Mouse (Mus musculus): Measurements from ENCODE around the gene Noxo1. TPM values are rescaled to one million over a fixed set of nuclear protein-coding genes. Genes with fewer than 3 reads are reported as not detected.

Noxo1 gene
- polyA plus RNA-seq (2012; rRNA removed) = 5.6 and 7.1 TPM in 2 replicates

- peak within 1 kb of the TSS; percentile 73 for H3K27ac ChIP-seq (ENCODE audit: insufficient read depth, low read depth, low read length)
- peak; percentile 93 for DNase-seq
- H3K36me3 ChIP-seq (ENCODE audit: control insufficient read depth, insufficient read depth, low read length) = no peaks in the 10 kb centered on the region
- no peaks in the 10 kb centered on the region for H3K27me3 ChIP-seq (replicated peaks; ENCODE audit: control insufficient read depth, insufficient read depth, low read length)
- no peaks in the 10 kb centered on the region for H3K4me1 ChIP-seq (ENCODE audit: control insufficient read depth, insufficient read depth, low read length)
- under 1% methylated on average over 67 of the region's 76 CpGs for WGBS
- TF ChIP-seq POLR2A (IDR thresholded peaks at IDR 0.05; ENCODE audit: low read depth, low read length) = no peak
- TF ChIP-seq CTCF (conservative IDR thresholded peaks at IDR 0.05; ENCODE audit: insufficient read depth, insufficient read length, low read depth, low read length) = peak; percentile 37; the same call in 1 of the 2 replicates
- peak within 1 kb of the TSS; percentile 59 for H3K4me3 ChIP-seq (ENCODE audit: insufficient read depth, low read depth, low read length)
Observed at GRCm38 (mm10) chr17:24696011-24696697, at the start of gene Noxo1, which contains the start of gene Gfer. TSS of gene Noxo1 (plus strand) at chr17:24696234. TSS of gene Gfer (minus strand) at chr17:24696156.

- Histone ChIP-seq H3K27ac (ENCODE audit: insufficient read depth, low read depth, low read length) (peak overlapping the region; percentile 88), H3K4me1 (ENCODE audit: control insufficient read depth, insufficient read depth, low read length) (peaks cover 6% of the 10 kb centered on the region; the same call in 1 of the 2 replicates), H3K27me3 (replicated peaks; ENCODE audit: control insufficient read depth, insufficient read depth, low read length) (no peaks in the 10 kb centered on the region), H3K36me3 (ENCODE audit: control insufficient read depth, insufficient read depth, low read length) (no peaks in the 10 kb centered on the region), H3K4me3 (ENCODE audit: insufficient read depth, low read depth, low read length) (no peak overlapping the region)
- no peak for TF ChIP-seq POLR2A (IDR thresholded peaks at IDR 0.05; ENCODE audit: low read depth, low read length)
- TF ChIP-seq CTCF (conservative IDR thresholded peaks at IDR 0.05; ENCODE audit: insufficient read depth, insufficient read length, low read depth, low read length) = no peak
- 68% methylated on average over 4 of the region's 4 CpGs for WGBS
- DNase-seq = peak; percentile 30
Observed at GRCm38 (mm10) chr17:24646381-24646780, 49.7 kb upstream of the Noxo1 start.

- peaks cover 6% of the 10 kb centered on the region; the same call in 1 of the 2 replicates for H3K4me1 ChIP-seq (ENCODE audit: control insufficient read depth, insufficient read depth, low read length)
- 66% methylated on average over 11 of the region's 11 CpGs for WGBS
- DNase-seq = peak; percentile 34
- TF ChIP-seq CTCF (conservative IDR thresholded peaks at IDR 0.05; ENCODE audit: insufficient read depth, insufficient read length, low read depth, low read length) (no peak), POLR2A (IDR thresholded peaks at IDR 0.05; ENCODE audit: low read depth, low read length) (no peak)
- no peaks in the 10 kb centered on the region for H3K36me3 ChIP-seq (ENCODE audit: control insufficient read depth, insufficient read depth, low read length)
- H3K27ac ChIP-seq (ENCODE audit: insufficient read depth, low read depth, low read length) = peak overlapping the region; percentile 34
- no peaks in the 10 kb centered on the region for H3K27me3 ChIP-seq (replicated peaks; ENCODE audit: control insufficient read depth, insufficient read depth, low read length)
- peak overlapping the region; percentile 51 for H3K4me3 ChIP-seq (ENCODE audit: insufficient read depth, low read depth, low read length)
Observed at GRCm38 (mm10) chr17:24647493-24647892, 48.5 kb upstream of the Noxo1 start.

GRCm38 (mm10) chr17:24648731-24649377, 47.2 kb upstream of the Noxo1 start:
- no peaks in the 10 kb centered on the region for H3K36me3 ChIP-seq (ENCODE audit: control insufficient read depth, insufficient read depth, low read length)
- TF ChIP-seq POLR2A (IDR thresholded peaks at IDR 0.05; ENCODE audit: low read depth, low read length) = no peak
- no peak for TF ChIP-seq CTCF (conservative IDR thresholded peaks at IDR 0.05; ENCODE audit: insufficient read depth, insufficient read length, low read depth, low read length)
- H3K4me1 ChIP-seq (ENCODE audit: control insufficient read depth, insufficient read depth, low read length) = peaks cover 8% of the 10 kb centered on the region; the same call in 1 of the 2 replicates
- no peak for DNase-seq
- no peaks in the 10 kb centered on the region for H3K27me3 ChIP-seq (replicated peaks; ENCODE audit: control insufficient read depth, insufficient read depth, low read length)
- H3K4me3 ChIP-seq (ENCODE audit: insufficient read depth, low read depth, low read length) = peak overlapping the region; percentile 91
- peak overlapping the region; percentile 91; the same call in 1 of the 2 replicates for H3K27ac ChIP-seq (ENCODE audit: insufficient read depth, low read depth, low read length)
- 59% methylated on average over 10 of the region's 10 CpGs for WGBS

- TF ChIP-seq POLR2A (IDR thresholded peaks at IDR 0.05; ENCODE audit: low read depth, low read length) (no peak), CTCF (conservative IDR thresholded peaks at IDR 0.05; ENCODE audit: insufficient read depth, insufficient read length, low read depth, low read length) (no peak)
- H3K36me3 ChIP-seq (ENCODE audit: control insufficient read depth, insufficient read depth, low read length) = no peaks in the 10 kb centered on the region
- WGBS = 1% methylated on average over 35 of the region's 35 CpGs
- H3K27ac ChIP-seq (ENCODE audit: insufficient read depth, low read depth, low read length) = peak overlapping the region; percentile 91
- H3K27me3 ChIP-seq (replicated peaks; ENCODE audit: control insufficient read depth, insufficient read depth, low read length) = no peaks in the 10 kb centered on the region
- peak overlapping the region; percentile 91 for H3K4me3 ChIP-seq (ENCODE audit: insufficient read depth, low read depth, low read length)
- peak; percentile 73 for DNase-seq
- H3K4me1 ChIP-seq (ENCODE audit: control insufficient read depth, insufficient read depth, low read length) = peaks cover 8% of the 10 kb centered on the region; the same call in 1 of the 2 replicates
Observed at GRCm38 (mm10) chr17:24649581-24650069, 46.4 kb upstream of the Noxo1 start.

- H3K36me3 ChIP-seq (ENCODE audit: control insufficient read depth, insufficient read depth, low read length) = no peaks in the 10 kb centered on the region
- TF ChIP-seq POLR2A (IDR thresholded peaks at IDR 0.05; ENCODE audit: low read depth, low read length) (no peak), CTCF (conservative IDR thresholded peaks at IDR 0.05; ENCODE audit: insufficient read depth, insufficient read length, low read depth, low read length) (no peak)
- peak within 1 kb of the TSS; percentile 91 for H3K4me3 ChIP-seq (ENCODE audit: insufficient read depth, low read depth, low read length)
- DNase-seq = peak; percentile 74
- H3K4me1 ChIP-seq (ENCODE audit: control insufficient read depth, insufficient read depth, low read length) = peaks cover 8% of the 10 kb centered on the region; the same call in 1 of the 2 replicates
- under 1% methylated on average over 39 of the region's 41 CpGs for WGBS
- H3K27me3 ChIP-seq (replicated peaks; ENCODE audit: control insufficient read depth, insufficient read depth, low read length) = no peaks in the 10 kb centered on the region
- peak within 1 kb of the TSS; percentile 91 for H3K27ac ChIP-seq (ENCODE audit: insufficient read depth, low read depth, low read length)
Observed at GRCm38 (mm10) chr17:24650070-24650616, 45.9 kb upstream of the Noxo1 start, which contains the start of gene Slc9a3r2. TSS of gene Slc9a3r2 (minus strand) at chr17:24650327.

Data from kidney, adult 2 months (tissue).